Mouse (Mus musculus) liver, postnatal 0 days (tissue): ENCODE data around the gene B3gnt7. TPM values are rescaled to one million over a fixed set of nuclear protein-coding genes. Genes with fewer than 3 reads are reported as not detected.

Experiments used
- ATAC-seq: fragments of 200-750 bp; cut with Nextera tagmentation; 2 replicates; pipeline ENCODE4 v1.8.0; 2017; ENCODE audit warnings: mild to moderate bottlenecking, moderate library complexity
- DNase-seq: peaks from one replicate; pipeline ENCODE4 v3.0.0-alpha.2; 2016
- H3K27ac ChIP-seq: fragments of 300-500 bp; sonication (generic); 2 replicates; pipeline ENCODE4 v1.5.1; 2014; ENCODE audit warnings: antibody characterized with exemption, moderate library complexity, mild to moderate bottlenecking, low read depth
- H3K27me3 ChIP-seq: fragments of 300-500 bp; sonication (generic); 2 replicates; pipeline ENCODE4 v1.6.1; 2014; ENCODE audit warnings: low read length, control low read depth, mixed read lengths; ENCODE audit not compliant: insufficient read depth
- H3K36me3 ChIP-seq: fragments of 300-500 bp; sonication (generic); replicated peaks from 2 replicates; pipeline ENCODE4 v1.6.1; 2014; ENCODE audit warnings: mild to moderate bottlenecking, control low read depth, low read length, moderate library complexity, mixed read lengths; ENCODE audit not compliant: insufficient read depth
- H3K4me1 ChIP-seq: fragments of 300-500 bp; sonication (generic); 2 replicates; pipeline ENCODE4 v1.6.1; 2014; ENCODE audit warnings: antibody characterized with exemption, mild to moderate bottlenecking, control low read depth; ENCODE audit not compliant: insufficient read depth
- H3K4me2 ChIP-seq: fragments of 300-500 bp; sonication (generic); 2 replicates; pipeline ENCODE4 v1.6.1; 2014; ENCODE audit warnings: low read depth, mild to moderate bottlenecking, low read length, moderate library complexity, mixed read lengths
- H3K4me3 ChIP-seq: fragments of 300-500 bp; sonication (generic); 2 replicates; pipeline ENCODE4 v1.5.1; 2014; ENCODE audit warnings: low read depth, low read length
- H3K9ac ChIP-seq: fragments of 300-500 bp; sonication (generic); replicated peaks from 2 replicates; pipeline ENCODE4 v1.6.1; 2014; ENCODE audit warnings: mild to moderate bottlenecking, moderate library complexity
- H3K9me3 ChIP-seq: fragments of 300-500 bp; sonication (generic); 2 replicates; pipeline ENCODE4 v1.6.1; 2016; ENCODE audit warnings: mild to moderate bottlenecking, control low read depth, low read length, mixed read lengths
- CTCF ChIP-seq: sonication (generic); IDR thresholded peaks from 2 replicates; pipeline ENCODE4 v1.5.1; 2016; ENCODE audit warnings: antibody characterized with exemption, low read depth
- EP300 ChIP-seq: IDR thresholded peaks from 2 replicates; pipeline ENCODE4 v1.6.1; 2016; ENCODE audit warnings: antibody characterized with exemption, low read depth, mild to moderate bottlenecking
- WGBS: fragments of 180-500 bp; shearing (Covaris S2); extraction: QIAGEN DNeasy Blood & Tissue Kit; methylation state at CpG from one replicate; pipeline ENCODE4 v1.1.7; 2014; ENCODE audit not compliant: insufficient replicate concordance; 5-methylcytosine and 5-hydroxymethylcytosine counted together
- polyA plus RNA-seq: library from polyadenylated mRNA; unstranded; fragments of >200 nt; fragmentation: Nextera tagmentation; extraction: Ambion mirVana; gene quantifications from 2 replicates; pipeline ENCODE4 v1.2.1, GENCODE M21; 2015

The B3gnt7 gene
- polyA plus RNA-seq, 1 experiment from 2014 or later, result 1.0 TPM

DNA sequence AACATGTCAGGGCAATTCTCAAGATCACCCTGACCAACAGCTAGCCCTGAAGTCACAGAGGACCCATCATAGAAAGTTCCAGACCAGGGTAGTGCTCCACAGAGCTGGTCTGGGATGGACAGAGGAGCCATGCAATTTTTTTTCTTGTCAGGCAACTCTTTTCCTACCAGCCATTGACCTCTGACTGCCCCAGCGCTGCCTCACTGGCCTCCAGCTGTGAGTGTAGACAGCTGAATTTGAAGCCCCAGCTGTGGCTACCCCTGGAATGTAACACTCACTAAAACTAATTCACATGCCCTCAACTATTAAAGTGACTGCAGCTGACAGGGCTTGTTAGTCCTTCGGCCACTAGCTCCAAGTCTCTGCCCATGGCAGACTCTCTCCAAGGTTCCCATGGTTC is 2.5 kb upstream of the B3gnt7 start:
- no peak overlapping the region for H3K4me3 ChIP-seq
- DNase-seq, result no peak
- no peaks in the 10 kb centered on the region for H3K9me3 ChIP-seq
- H3K36me3 ChIP-seq, result no peaks in the 10 kb centered on the region
- peaks cover 25% of the 10 kb centered on the region for H3K4me1 ChIP-seq
- no peak overlapping the region for H3K9ac ChIP-seq
- no peak for TF ChIP-seq CTCF
- no peak for TF ChIP-seq EP300
- no peak overlapping the region for H3K27ac ChIP-seq
- H3K4me2 ChIP-seq, result no peak overlapping the region
- WGBS, result 79% methylated on average over 2 of the region's 2 CpGs
- peaks cover 31% of the 10 kb centered on the region for H3K27me3 ChIP-seq
- ATAC-seq, result no peak

DNA sequence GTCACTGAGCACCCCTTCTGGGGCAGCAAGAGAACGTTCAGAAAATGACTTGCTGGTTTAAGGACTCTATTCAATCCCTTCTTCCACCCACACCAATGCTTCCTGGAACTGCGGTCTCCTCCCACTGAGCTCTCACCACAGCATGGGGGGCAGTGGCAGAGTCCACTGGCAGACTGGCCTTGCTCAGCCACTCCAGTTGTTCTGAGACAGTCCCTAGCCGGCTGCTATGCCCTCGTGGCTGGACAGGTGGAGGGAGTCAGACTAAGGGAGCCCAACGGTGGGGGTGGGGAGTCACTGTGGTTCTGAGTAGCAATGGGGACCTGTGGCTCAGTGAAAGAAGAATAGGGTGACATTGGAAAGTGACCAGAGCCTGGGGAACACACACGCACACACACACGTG is 1.9 kb upstream of the B3gnt7 start:
- H3K9me3 ChIP-seq, result no peaks in the 10 kb centered on the region
- 30% methylated on average over 7 of the region's 7 CpGs for WGBS
- DNase-seq, result no peak
- H3K4me2 ChIP-seq, result no peak overlapping the region
- no peak overlapping the region for H3K9ac ChIP-seq
- no peak overlapping the region for H3K27ac ChIP-seq
- H3K27me3 ChIP-seq, result peaks cover 31% of the 10 kb centered on the region
- H3K36me3 ChIP-seq, result no peaks in the 10 kb centered on the region
- H3K4me1 ChIP-seq, result peaks cover 25% of the 10 kb centered on the region
- no peak overlapping the region for H3K4me3 ChIP-seq
- TF ChIP-seq CTCF (no peak), EP300 (no peak)
- no peak for ATAC-seq

DNA sequence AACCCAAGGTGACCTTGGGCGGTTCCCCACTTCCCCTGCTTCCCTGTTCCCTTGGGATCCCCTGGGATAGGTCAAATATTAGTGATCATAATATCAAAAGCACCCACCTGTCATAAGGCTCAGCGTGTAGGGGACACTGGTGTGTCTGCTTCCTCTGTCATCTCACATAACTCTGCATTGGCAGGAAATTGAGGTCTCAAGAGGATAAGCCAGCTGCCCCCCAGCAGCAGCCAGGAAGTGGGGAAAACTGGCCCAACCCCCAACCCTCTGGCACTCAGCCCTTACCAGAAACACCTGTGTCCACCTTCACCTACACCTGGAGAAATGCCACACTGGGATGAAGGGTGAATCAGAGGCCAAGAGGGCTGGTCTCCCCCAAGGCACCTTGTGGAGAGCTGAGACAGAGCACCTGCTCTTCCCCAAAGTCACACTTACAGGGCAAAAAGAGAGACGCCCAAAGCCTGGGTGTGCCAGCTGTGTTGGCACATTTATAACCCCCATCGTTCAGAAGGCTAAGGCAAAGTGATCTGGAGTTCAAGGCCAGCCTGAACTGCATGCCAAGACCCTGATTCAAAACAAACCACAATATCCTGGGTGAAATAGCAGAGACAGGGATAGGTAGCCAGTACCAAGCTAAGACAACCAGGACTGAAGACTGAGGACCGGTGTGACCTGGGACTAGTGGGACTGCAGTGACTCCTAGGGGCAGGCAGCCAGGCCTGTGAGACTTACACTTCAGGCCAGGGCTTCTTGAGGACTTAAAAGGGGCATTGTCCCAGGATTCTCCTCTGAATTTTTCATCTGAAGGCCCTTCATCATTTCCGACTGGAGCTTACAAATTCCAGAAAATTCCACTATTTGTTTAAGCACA is 1.2 kb upstream of the B3gnt7 start:
- Histone ChIP-seq H3K9me3 (no peaks in the 10 kb centered on the region), H3K27me3 (peaks cover 31% of the 10 kb centered on the region), H3K36me3 (no peaks in the 10 kb centered on the region), H3K4me3 (no peak overlapping the region), H3K4me2 (no peak overlapping the region), H3K27ac (no peak overlapping the region), H3K4me1 (peaks cover 25% of the 10 kb centered on the region), H3K9ac (no peak overlapping the region)
- ATAC-seq (peak; percentile 46; the same call in 1 of the 2 replicates), DNase-seq (no peak)
- WGBS, result 36% methylated on average over 6 of the region's 6 CpGs
- TF ChIP-seq CTCF (peak; percentile 62), EP300 (no peak)

DNA sequence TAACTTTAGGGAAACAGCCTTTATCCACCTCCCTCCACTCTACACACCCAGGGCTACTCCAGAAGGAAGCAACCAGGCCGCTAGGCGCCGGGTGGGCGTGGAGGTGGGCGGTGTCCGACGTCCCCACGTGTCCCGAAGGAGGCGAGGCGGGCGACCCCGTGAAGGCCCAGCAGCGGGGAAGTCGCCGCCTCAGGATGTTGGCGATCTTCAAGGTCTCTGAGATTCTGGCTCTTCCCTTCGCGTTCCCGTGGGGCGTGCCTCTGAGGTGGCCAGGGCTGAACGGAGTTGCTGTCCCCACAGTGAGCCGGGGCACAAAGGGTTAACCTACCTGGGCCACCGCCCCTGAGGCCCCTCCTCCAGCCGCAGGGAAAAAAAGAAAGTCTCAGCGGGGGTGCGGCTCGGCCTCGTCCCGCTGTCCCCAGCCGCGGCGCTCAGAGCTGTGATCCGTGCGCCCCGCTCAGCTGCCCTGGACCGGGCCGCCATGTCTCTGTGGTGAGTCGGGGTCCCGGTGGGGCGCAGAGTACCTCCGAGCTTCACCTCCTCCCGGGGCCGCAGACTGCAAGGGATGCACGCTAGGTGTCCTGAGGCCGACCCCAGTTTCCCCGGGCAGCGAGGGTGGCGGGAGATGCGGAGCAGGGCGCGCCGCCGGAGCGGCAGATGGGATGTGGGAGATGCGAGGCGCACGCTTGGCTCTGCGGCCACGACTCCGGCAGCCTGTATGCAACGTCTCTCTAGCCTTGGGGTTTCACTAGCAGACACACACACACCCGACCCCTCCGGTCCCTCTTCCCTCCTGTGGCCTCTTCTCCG is 636 bp downstream of the B3gnt7 start:
- ATAC-seq (peak; percentile 59), DNase-seq (peak; percentile 72)
- TF ChIP-seq EP300, result no peak
- TF ChIP-seq CTCF, result no peak
- Histone ChIP-seq H3K4me1 (peaks cover 29% of the 10 kb centered on the region), H3K27ac (no peak overlapping the region), H3K36me3 (no peaks in the 10 kb centered on the region), H3K4me3 (peak overlapping the region; percentile 58), H3K27me3 (peaks cover 31% of the 10 kb centered on the region), H3K9ac (peak overlapping the region; percentile 50), H3K9me3 (no peaks in the 10 kb centered on the region), H3K4me2 (peak overlapping the region; percentile 92)
- under 1% methylated on average over 65 of the region's 65 CpGs for WGBS

DNA sequence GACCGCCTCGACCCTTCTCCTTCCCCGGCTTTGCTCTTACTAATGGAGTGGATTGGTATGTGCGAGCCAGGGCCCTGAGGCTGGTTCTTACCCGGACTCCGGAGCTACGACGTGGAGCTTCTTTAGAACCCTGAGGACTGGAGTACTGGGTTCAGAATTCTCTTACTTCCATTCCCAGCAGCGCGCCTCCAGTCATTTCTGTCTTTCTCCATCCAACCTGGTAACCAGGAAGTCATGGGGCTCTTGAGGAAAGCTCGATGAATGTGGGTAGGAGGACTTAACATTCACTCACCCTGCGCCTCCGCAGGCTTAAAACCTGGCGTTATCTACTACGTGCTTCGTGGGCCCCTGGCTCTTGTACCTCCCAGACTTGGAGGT is 1.2 kb downstream of the B3gnt7 start:
- TF ChIP-seq EP300 (no peak), CTCF (no peak)
- peak overlapping the region; percentile 58 for H3K4me3 ChIP-seq

DNA sequence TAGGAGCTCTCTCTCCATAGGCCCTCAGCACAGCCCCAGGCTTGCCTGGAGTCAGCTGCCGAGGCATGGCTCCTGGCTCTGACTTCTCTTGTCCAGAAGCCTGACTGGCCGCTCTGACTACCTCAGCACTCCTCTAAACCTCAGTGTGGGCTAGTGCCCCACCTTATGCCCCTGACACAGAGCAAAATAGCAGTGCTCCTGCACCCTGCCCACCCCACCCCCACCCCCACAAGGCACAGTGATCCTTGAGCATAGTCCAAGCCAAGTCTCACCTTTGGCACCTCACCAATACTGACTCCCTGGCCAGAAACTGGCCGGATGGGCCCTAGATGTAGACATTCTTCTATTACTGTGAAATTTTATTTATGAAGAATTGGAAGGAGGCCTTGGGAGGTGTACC is 4.1 kb downstream of the B3gnt7 start:
- TF ChIP-seq EP300 (no peak), CTCF (no peak)
- WGBS, result 81% methylated on average over 3 of the region's 3 CpGs
- Histone ChIP-seq H3K4me1 (peaks cover 21% of the 10 kb centered on the region), H3K9ac (no peak overlapping the region), H3K27ac (no peak overlapping the region), H3K36me3 (no peaks in the 10 kb centered on the region), H3K4me3 (no peak overlapping the region), H3K27me3 (peaks cover 31% of the 10 kb centered on the region), H3K9me3 (no peaks in the 10 kb centered on the region), H3K4me2 (no peak overlapping the region)
- DNase-seq (no peak), ATAC-seq (no peak)

More for the DNA sequence above, 1.2 kb downstream of the B3gnt7 start:
- Histone ChIP-seq H3K9ac (peak overlapping the region; percentile 50), H3K27me3 (peaks cover 31% of the 10 kb centered on the region), H3K4me1 (peaks cover 29% of the 10 kb centered on the region), H3K36me3 (no peaks in the 10 kb centered on the region), H3K4me2 (peak overlapping the region; percentile 92), H3K9me3 (no peaks in the 10 kb centered on the region), H3K27ac (no peak overlapping the region)
- no peak for DNase-seq
- peak; percentile 3; the same call in 1 of the 2 replicates for ATAC-seq
- WGBS, result 2% methylated on average over 15 of the region's 16 CpGs
